Mouse (Mus musculus) heart, embryonic 11.5 days (tissue): ENCODE results near the gene Hmgb1. TPM values are rescaled to one million over a fixed set of nuclear protein-coding genes. Genes with fewer than 3 reads are reported as not detected.

Source experiments
- ATAC-seq: fragments of 200-750 bp; cut with Nextera tagmentation; replicated peaks from 2 replicates; pipeline ENCODE4 v1.8.0; 2017; ENCODE audit warnings: moderate library complexity; ENCODE audit not compliant: insufficient number of reproducible peaks, low FRiP score, low TSS enrichment
- H3K27ac ChIP-seq: fragments of 300-500 bp; sonication (generic); 2 replicates; pipeline ENCODE4 v1.5.1; 2014; ENCODE audit warnings: mild to moderate bottlenecking, low read depth, low read length
- H3K27me3 ChIP-seq: fragments of 300-500 bp; sonication (generic); 2 replicates; pipeline ENCODE4 v1.6.1; 2014; ENCODE audit warnings: mild to moderate bottlenecking, low read length, mixed read lengths; ENCODE audit not compliant: control insufficient read depth, insufficient read depth
- H3K36me3 ChIP-seq: fragments of 300-500 bp; sonication (generic); 2 replicates; pipeline ENCODE4 v1.6.1; 2014; ENCODE audit warnings: mild to moderate bottlenecking, low read length, moderate library complexity, mixed read lengths; ENCODE audit not compliant: control insufficient read depth, insufficient read depth
- H3K4me1 ChIP-seq: fragments of 300-500 bp; sonication (generic); 2 replicates; pipeline ENCODE4 v1.6.1; 2014; ENCODE audit warnings: low read length; ENCODE audit not compliant: control insufficient read depth, insufficient read depth
- H3K4me2 ChIP-seq: fragments of 300-500 bp; sonication (generic); 2 replicates; pipeline ENCODE4 v1.6.1; 2014; ENCODE audit warnings: mild to moderate bottlenecking, moderate library complexity
- H3K4me3 ChIP-seq: fragments of 300-500 bp; sonication (generic); 2 replicates; pipeline ENCODE4 v1.5.1; 2014; ENCODE audit warnings: low read depth, low read length
- H3K9ac ChIP-seq: fragments of 300-500 bp; sonication (generic); 2 replicates; pipeline ENCODE4 v1.6.1; 2014; ENCODE audit warnings: mild to moderate bottlenecking, low read depth, low read length, moderate library complexity
- H3K9me3 ChIP-seq: fragments of 300-500 bp; sonication (generic); replicated peaks from 2 replicates; pipeline ENCODE4 v1.6.1; 2016; ENCODE audit warnings: low read length; ENCODE audit not compliant: control insufficient read depth
- WGBS: fragments of 180-500 bp; shearing (Covaris S2); extraction: QIAGEN DNeasy Blood & Tissue Kit; methylation state at CpG from one replicate; pipeline ENCODE4 v1.1.7; 2014; ENCODE audit not compliant: insufficient replicate concordance; 5-methylcytosine and 5-hydroxymethylcytosine counted together
- polyA plus RNA-seq: library from polyadenylated mRNA; unstranded; fragments of >200 nt; fragmentation: Nextera tagmentation; extraction: Ambion mirVana; gene quantifications from 2 replicates; pipeline ENCODE4 v1.2.1, GENCODE M21; 2014

Gene Hmgb1
- polyA plus RNA-seq, 1 experiment from 2014 or later, result 1,031 TPM

DNA sequence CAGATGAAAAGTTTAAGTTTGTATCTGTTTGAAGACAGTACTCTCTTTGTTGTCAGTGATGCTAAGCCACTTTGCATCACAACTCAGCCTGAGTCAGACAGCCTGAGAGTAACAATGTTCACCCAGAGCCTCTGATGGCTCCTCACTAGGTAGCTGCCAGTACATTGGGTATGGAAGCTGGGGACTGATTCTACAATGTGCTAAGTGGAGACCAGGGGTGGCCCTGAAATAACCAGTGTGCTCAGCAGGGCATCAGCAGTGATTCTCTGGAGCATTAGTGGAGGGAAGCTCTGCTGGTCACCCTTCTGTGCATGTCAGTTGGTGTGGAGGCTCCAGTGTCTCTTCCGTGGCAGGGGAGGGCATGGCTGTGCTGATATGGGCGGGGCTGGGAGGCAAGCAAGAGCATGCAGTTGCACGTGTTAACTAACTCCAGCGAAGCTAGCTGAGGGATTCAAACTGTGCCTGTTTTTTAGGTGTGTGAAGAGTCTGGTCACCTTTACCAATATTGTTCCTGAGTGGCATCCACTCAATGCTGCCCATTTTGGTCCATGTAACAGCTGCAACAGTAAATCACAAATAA is 19.6 kb upstream of the Hmgb1 start:
- no peak overlapping the region for H3K4me2 ChIP-seq

DNA sequence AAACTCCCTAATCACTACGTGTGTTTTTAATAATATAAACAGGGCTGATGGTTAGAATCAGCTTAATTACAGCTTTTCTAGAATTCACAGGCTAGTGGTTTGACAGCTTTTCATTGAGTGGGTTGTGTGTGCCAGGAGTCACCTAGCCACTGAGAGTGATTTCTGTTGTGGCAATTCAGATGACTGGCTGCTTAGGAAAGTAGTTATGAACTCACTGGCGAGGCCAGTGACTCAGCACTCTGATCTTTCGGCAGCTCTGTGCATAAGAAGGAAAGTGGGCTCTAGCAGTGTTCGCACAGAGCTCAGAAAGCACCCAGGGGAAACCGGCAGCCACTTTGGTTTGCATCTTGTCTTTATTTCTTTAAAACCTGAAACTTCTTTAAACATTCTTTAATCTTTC is 18.7 kb upstream of the Hmgb1 start:
- no peaks in the 10 kb centered on the region for H3K27me3 ChIP-seq
- ATAC-seq, result no peak
- 76% methylated on average over 5 of the region's 5 CpGs for WGBS
- peaks cover 37% of the 10 kb centered on the region for H3K36me3 ChIP-seq
- H3K9ac ChIP-seq, result no peak overlapping the region
- peaks cover 3% of the 10 kb centered on the region; the same call in 1 of the 2 replicates for H3K4me1 ChIP-seq
- H3K9me3 ChIP-seq, result no peaks in the 10 kb centered on the region
- no peak overlapping the region for H3K4me3 ChIP-seq
- no peak overlapping the region for H3K27ac ChIP-seq
- no peak overlapping the region for H3K4me2 ChIP-seq

More for the DNA sequence above, 19.6 kb upstream of the Hmgb1 start:
- no peak overlapping the region for H3K4me3 ChIP-seq
- H3K36me3 ChIP-seq, result peaks cover 39% of the 10 kb centered on the region
- H3K9me3 ChIP-seq, result no peaks in the 10 kb centered on the region
- no peaks in the 10 kb centered on the region for H3K27me3 ChIP-seq
- H3K4me1 ChIP-seq, result peaks cover 3% of the 10 kb centered on the region; the same call in 1 of the 2 replicates
- H3K9ac ChIP-seq, result no peak overlapping the region
- 82% methylated on average over 4 of the region's 4 CpGs for WGBS
- H3K27ac ChIP-seq, result no peak overlapping the region
- no peak for ATAC-seq

GRCm38 (mm10) chr5:149198782-149199181 is 14.5 kb upstream of the Hmgb1 start:
- Histone ChIP-seq H3K4me2 (no peak overlapping the region), H3K4me3 (no peak overlapping the region), H3K27me3 (no peaks in the 10 kb centered on the region), H3K9ac (no peak overlapping the region), H3K36me3 (peaks cover 31% of the 10 kb centered on the region), H3K9me3 (no peaks in the 10 kb centered on the region), H3K27ac (no peak overlapping the region), H3K4me1 (no peaks in the 10 kb centered on the region; the same call in 1 of the 2 replicates)
- 97% methylated on average over 1 of the region's 1 CpGs for WGBS
- ATAC-seq, result no peak

GRCm38 (mm10) chr5:149196611-149197010 is 12.3 kb upstream of the Hmgb1 start:
- H3K27me3 ChIP-seq, result no peaks in the 10 kb centered on the region
- no peak overlapping the region for H3K4me3 ChIP-seq
- no peak overlapping the region for H3K4me2 ChIP-seq
- 13% methylated on average over 1 of the region's 1 CpGs for WGBS
- H3K4me1 ChIP-seq, result no peaks in the 10 kb centered on the region; the same call in 1 of the 2 replicates
- H3K9ac ChIP-seq, result no peak overlapping the region
- H3K9me3 ChIP-seq, result no peaks in the 10 kb centered on the region
- ATAC-seq, result no peak
- H3K27ac ChIP-seq, result no peak overlapping the region
- H3K36me3 ChIP-seq, result peaks cover 23% of the 10 kb centered on the region

DNA sequence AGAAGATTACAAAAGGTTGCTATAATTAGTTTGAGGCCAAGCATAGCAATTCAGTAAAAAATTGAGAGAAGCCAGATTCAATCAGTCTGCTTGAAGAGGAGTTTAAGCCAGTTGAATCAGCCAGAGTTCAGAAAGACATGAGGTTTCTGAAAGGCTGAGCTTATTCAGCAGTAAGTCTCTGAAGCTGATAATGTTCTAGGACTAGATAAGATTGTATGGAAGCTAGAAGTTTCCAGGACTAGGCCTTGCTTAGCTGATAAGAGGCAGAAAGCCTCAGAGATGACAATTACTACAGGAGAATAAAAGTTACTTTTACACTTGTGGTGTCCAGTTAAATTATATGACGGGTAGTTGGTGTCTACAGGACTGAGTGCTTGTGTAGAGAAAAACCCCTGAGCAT is 5.9 kb upstream of the Hmgb1 start:
- WGBS, result 71% methylated on average over 1 of the region's 1 CpGs
- no peak overlapping the region for H3K9ac ChIP-seq
- H3K27ac ChIP-seq, result no peak overlapping the region
- H3K36me3 ChIP-seq, result peaks cover 21% of the 10 kb centered on the region
- H3K4me1 ChIP-seq, result peaks cover 12% of the 10 kb centered on the region
- H3K4me2 ChIP-seq, result no peak overlapping the region
- no peaks in the 10 kb centered on the region for H3K9me3 ChIP-seq
- H3K27me3 ChIP-seq, result no peaks in the 10 kb centered on the region
- no peak for ATAC-seq
- no peak overlapping the region for H3K4me3 ChIP-seq

GRCm38 (mm10) chr5:149185806-149186205 is 1.5 kb upstream of the Hmgb1 start:
- H3K4me2 ChIP-seq, result peak overlapping the region; percentile 93
- peak overlapping the region; percentile 83 for H3K4me3 ChIP-seq
- 72% methylated on average over 3 of the region's 3 CpGs for WGBS
- H3K9ac ChIP-seq, result no peak overlapping the region; the same call in 1 of the 2 replicates
- H3K27me3 ChIP-seq, result no peaks in the 10 kb centered on the region
- H3K9me3 ChIP-seq, result no peaks in the 10 kb centered on the region
- no peak for ATAC-seq
- H3K36me3 ChIP-seq, result peaks cover 9% of the 10 kb centered on the region; the same call in 1 of the 2 replicates
- H3K4me1 ChIP-seq, result peaks cover 18% of the 10 kb centered on the region
- H3K27ac ChIP-seq, result no peak overlapping the region

GRCm38 (mm10) chr5:149184844-149185186 is 526 bp upstream of the Hmgb1 start:
- H3K27ac ChIP-seq, result peak overlapping the region; percentile 99
- H3K4me1 ChIP-seq, result peaks cover 18% of the 10 kb centered on the region
- H3K27me3 ChIP-seq, result no peaks in the 10 kb centered on the region
- H3K4me3 ChIP-seq, result peak overlapping the region; percentile 83
- H3K4me2 ChIP-seq, result peak overlapping the region; percentile 93
- H3K9me3 ChIP-seq, result no peaks in the 10 kb centered on the region
- under 1% methylated on average over 20 of the region's 20 CpGs for WGBS
- peak overlapping the region; percentile 92 for H3K9ac ChIP-seq
- H3K36me3 ChIP-seq, result peaks cover 9% of the 10 kb centered on the region; the same call in 1 of the 2 replicates
- peak; percentile 2; the same call in 1 of the 2 replicates for ATAC-seq

GRCm38 (mm10) chr5:149183721-149184103 is 577 bp downstream of the Hmgb1 start:
- Histone ChIP-seq H3K4me2 (peak overlapping the region; percentile 68), H3K27me3 (no peaks in the 10 kb centered on the region), H3K9ac (peak overlapping the region; percentile 91), H3K9me3 (no peaks in the 10 kb centered on the region), H3K36me3 (no peaks in the 10 kb centered on the region), H3K4me3 (peak overlapping the region; percentile 63), H3K27ac (peak overlapping the region; percentile 99), H3K4me1 (peaks cover 14% of the 10 kb centered on the region)
- peak; percentile 58 for ATAC-seq
- WGBS, result under 1% methylated on average over 13 of the region's 13 CpGs

GRCm38 (mm10) chr5:149183122-149183521 is 1.2 kb downstream of the Hmgb1 start:
- no peak for ATAC-seq
- Histone ChIP-seq H3K9me3 (no peaks in the 10 kb centered on the region), H3K27ac (peak overlapping the region; percentile 99), H3K9ac (no peak overlapping the region), H3K4me3 (peak overlapping the region; percentile 63), H3K4me2 (peak overlapping the region; percentile 68), H3K27me3 (no peaks in the 10 kb centered on the region), H3K36me3 (no peaks in the 10 kb centered on the region), H3K4me1 (peaks cover 14% of the 10 kb centered on the region)
- 37% methylated on average over 1 of the region's 1 CpGs for WGBS
